Mouse (Mus musculus) midbrain, embryonic 14.5 days (tissue): Measurements from ENCODE around the gene Rtf2. TPM values are rescaled to one million over a fixed set of nuclear protein-coding genes. Genes with fewer than 3 reads are reported as not detected.
A peak's percentile ranks its signal among the peaks of the same experiment; 100 is the strongest.

Experiments
- ATAC-seq: fragments of 200-750 bp; cut with Nextera tagmentation; 2 replicates; pipeline ENCODE4 v1.8.0; 2017; ENCODE audit warnings: moderate number of reproducible peaks, moderate library complexity; ENCODE audit not compliant: low FRiP score, low TSS enrichment
- DNase-seq: peaks from one replicate; pipeline ENCODE4 v3.0.0-alpha.2; 2015
- H3K27ac ChIP-seq: fragments of 300-500 bp; sonication (generic); replicated peaks from 2 replicates; pipeline ENCODE4 v1.5.1; 2014; ENCODE audit warnings: mild to moderate bottlenecking, low read depth, low read length, moderate library complexity
- H3K27me3 ChIP-seq: fragments of 300-500 bp; sonication (generic); 2 replicates; pipeline ENCODE4 v1.6.1; 2014; ENCODE audit warnings: low read length, control low read depth, mixed read lengths; ENCODE audit not compliant: control insufficient read depth, insufficient read depth
- H3K36me3 ChIP-seq: fragments of 300-500 bp; sonication (generic); 2 replicates; pipeline ENCODE4 v1.6.1; 2014; ENCODE audit warnings: low read length, control low read depth; ENCODE audit not compliant: control insufficient read depth, insufficient read depth
- H3K4me1 ChIP-seq: fragments of 300-500 bp; sonication (generic); 2 replicates; pipeline ENCODE4 v1.6.1; 2014; ENCODE audit warnings: mild to moderate bottlenecking, antibody characterized with exemption, low read length, control low read depth; ENCODE audit not compliant: control insufficient read depth, insufficient read depth
- H3K4me2 ChIP-seq: fragments of 300-500 bp; sonication (generic); 2 replicates; pipeline ENCODE4 v1.6.1; 2014; ENCODE audit warnings: mild to moderate bottlenecking, low read length, moderate library complexity
- H3K4me3 ChIP-seq: fragments of 300-500 bp; sonication (generic); replicated peaks from 2 replicates; pipeline ENCODE4 v1.5.1; 2014; ENCODE audit warnings: low read depth, low read length
- H3K9ac ChIP-seq: fragments of 300-500 bp; sonication (generic); replicated peaks from 2 replicates; pipeline ENCODE4 v1.6.1; 2014; ENCODE audit warnings: mild to moderate bottlenecking, low read length, moderate library complexity
- H3K9me3 ChIP-seq: fragments of 300-500 bp; sonication (generic); 2 replicates; pipeline ENCODE4 v1.6.1; 2016; ENCODE audit warnings: low read length, control low read depth, mixed read lengths; ENCODE audit not compliant: control insufficient read depth
- WGBS: fragments of 180-500 bp; shearing (Covaris S2); extraction: QIAGEN DNeasy Blood & Tissue Kit; methylation state at CpG from one replicate; pipeline ENCODE4 v1.1.7; 2014; 5-methylcytosine and 5-hydroxymethylcytosine counted together
- polyA plus RNA-seq: library from polyadenylated mRNA; unstranded; fragments of >200 nt; fragmentation: Nextera tagmentation; extraction: Ambion mirVana; gene quantifications from 2 replicates; pipeline ENCODE4 v1.2.1, GENCODE M21; 2014

Gene Rtf2
- polyA plus RNA-seq, 1 experiment from 2014 or later, result 101 TPM

DNA sequence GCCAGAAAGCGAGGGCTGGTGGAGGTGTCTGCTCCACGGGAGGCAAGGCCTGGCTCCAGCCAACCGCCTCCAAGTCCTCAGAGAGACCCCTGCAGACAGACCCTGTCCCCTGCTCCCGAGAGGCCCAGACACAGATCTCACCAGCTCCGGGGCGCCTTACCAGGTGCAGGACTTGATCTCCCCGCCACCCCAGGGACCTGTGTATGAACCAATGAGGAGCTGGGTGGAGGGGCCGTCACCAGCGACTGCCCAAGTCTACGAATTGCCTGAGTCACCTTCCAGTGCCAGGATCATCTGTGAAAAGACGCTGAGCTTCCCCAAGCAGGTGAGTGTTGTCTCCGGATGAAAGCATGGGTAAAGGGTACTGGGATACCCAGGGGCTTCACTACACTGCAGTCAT lies 24.1 kb upstream of the Rtf2 start:
- ATAC-seq, result no peak
- Histone ChIP-seq H3K27ac (no peak overlapping the region), H3K4me2 (no peak overlapping the region), H3K4me1 (no peaks in the 10 kb centered on the region), H3K9ac (no peak overlapping the region), H3K9me3 (no peaks in the 10 kb centered on the region), H3K36me3 (no peaks in the 10 kb centered on the region), H3K4me3 (no peak overlapping the region), H3K27me3 (no peaks in the 10 kb centered on the region)
- no peak for DNase-seq
- 55% methylated on average over 12 of the region's 12 CpGs for WGBS

DNA sequence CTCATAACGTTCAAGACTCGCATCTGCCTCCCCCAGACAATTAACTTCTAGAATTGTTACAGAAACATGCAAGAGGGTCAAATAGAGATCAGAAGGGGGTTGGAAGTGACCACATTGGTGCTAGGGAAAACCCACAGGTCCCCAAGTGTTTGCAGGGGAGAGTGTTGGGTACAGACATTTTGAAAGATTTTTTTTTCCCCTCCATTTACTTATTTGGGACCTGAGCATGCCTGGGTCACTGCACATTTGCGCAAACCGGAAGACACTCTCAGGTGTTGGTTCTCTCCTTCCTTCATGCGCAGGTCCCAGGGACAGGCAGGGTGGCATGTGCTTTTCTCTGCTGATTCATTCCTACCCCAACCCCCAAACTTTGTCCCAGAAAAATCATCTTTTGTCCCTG lies 23.5 kb upstream of the Rtf2 start:
- DNase-seq (no peak), ATAC-seq (no peak)
- H3K4me1 ChIP-seq, result no peaks in the 10 kb centered on the region
- H3K36me3 ChIP-seq, result no peaks in the 10 kb centered on the region
- H3K9ac ChIP-seq, result no peak overlapping the region
- no peaks in the 10 kb centered on the region for H3K9me3 ChIP-seq
- no peaks in the 10 kb centered on the region for H3K27me3 ChIP-seq
- no peak overlapping the region for H3K27ac ChIP-seq
- H3K4me2 ChIP-seq, result no peak overlapping the region
- H3K4me3 ChIP-seq, result no peak overlapping the region
- WGBS, result 89% methylated on average over 5 of the region's 5 CpGs

DNA sequence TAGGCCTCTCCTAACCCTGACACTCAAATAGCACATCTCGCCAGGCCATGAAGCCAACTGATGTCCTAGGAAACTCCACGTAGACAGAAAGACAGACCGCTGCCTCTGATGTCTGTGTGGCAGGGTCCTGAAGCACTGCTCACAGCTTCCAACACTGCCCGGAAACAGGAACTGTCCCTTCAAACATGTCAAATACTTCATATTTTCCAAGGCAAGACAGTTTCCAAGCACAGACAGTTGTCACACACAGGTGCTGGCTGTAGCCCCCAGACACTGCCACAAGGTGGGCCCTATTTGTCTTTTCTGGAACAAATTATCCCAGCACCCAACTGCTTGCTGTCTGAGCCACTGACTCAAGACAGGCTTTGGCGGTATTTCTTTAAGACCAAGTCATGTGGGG lies 22.1 kb upstream of the Rtf2 start:
- H3K36me3 ChIP-seq, result no peaks in the 10 kb centered on the region
- ATAC-seq (no peak), DNase-seq (no peak)
- no peak overlapping the region for H3K4me3 ChIP-seq
- no peaks in the 10 kb centered on the region for H3K9me3 ChIP-seq
- no peak overlapping the region for H3K4me2 ChIP-seq
- no peaks in the 10 kb centered on the region for H3K27me3 ChIP-seq
- no peak overlapping the region for H3K27ac ChIP-seq
- 90% methylated on average over 5 of the region's 5 CpGs for WGBS
- H3K4me1 ChIP-seq, result no peaks in the 10 kb centered on the region
- H3K9ac ChIP-seq, result no peak overlapping the region

DNA sequence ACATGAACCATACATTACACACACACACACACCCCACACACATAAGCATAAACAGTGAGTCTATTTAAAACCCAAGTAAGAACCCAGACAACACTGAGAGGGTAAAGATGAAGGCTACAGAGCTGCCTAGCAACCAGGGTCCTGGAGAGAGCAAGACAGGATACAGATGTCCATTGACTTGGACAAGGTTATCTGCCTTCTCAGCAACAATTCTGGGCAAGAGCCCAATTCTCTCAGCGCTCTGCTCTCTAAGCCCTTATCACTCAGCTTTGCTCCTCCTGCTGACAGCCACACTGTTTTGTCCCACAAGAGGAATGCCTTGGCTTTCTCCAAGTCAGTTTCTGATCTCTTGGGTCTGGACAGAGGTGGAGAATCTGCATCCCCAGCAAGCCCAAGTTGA lies 9.7 kb upstream of the Rtf2 start:
- Histone ChIP-seq H3K4me1 (no peaks in the 10 kb centered on the region), H3K27ac (no peak overlapping the region), H3K27me3 (no peaks in the 10 kb centered on the region), H3K4me2 (no peak overlapping the region), H3K4me3 (no peak overlapping the region), H3K9ac (no peak overlapping the region), H3K9me3 (no peaks in the 10 kb centered on the region), H3K36me3 (no peaks in the 10 kb centered on the region)
- ATAC-seq (no peak), DNase-seq (no peak)
- WGBS, result 63% methylated on average over 1 of the region's 1 CpGs

DNA sequence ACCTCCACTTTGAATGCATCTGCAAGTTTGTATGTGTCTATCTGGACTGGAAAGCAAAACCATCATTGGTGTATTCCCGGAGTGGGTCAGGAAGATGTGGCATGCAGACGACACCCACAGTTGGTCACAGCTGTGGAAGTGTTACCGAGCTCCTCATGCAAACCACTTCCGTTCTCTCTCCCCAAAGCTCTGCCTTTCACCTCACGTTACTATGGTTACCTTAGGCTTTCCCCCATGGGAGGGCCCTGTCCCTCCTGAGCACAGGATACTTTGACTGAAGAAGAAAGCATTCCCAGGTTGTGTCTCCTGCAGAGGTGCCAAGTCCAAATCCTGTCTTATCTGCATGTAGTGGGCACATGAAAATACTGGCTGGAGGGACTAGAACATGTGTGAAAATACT lies 6.6 kb upstream of the Rtf2 start:
- H3K27me3 ChIP-seq, result no peaks in the 10 kb centered on the region
- no peak for DNase-seq
- no peak overlapping the region for H3K4me2 ChIP-seq
- no peaks in the 10 kb centered on the region for H3K9me3 ChIP-seq
- no peak overlapping the region for H3K9ac ChIP-seq
- no peak overlapping the region for H3K27ac ChIP-seq
- no peaks in the 10 kb centered on the region for H3K36me3 ChIP-seq
- no peak for ATAC-seq
- H3K4me3 ChIP-seq, result no peak overlapping the region
- no peaks in the 10 kb centered on the region for H3K4me1 ChIP-seq
- 55% methylated on average over 5 of the region's 5 CpGs for WGBS

DNA sequence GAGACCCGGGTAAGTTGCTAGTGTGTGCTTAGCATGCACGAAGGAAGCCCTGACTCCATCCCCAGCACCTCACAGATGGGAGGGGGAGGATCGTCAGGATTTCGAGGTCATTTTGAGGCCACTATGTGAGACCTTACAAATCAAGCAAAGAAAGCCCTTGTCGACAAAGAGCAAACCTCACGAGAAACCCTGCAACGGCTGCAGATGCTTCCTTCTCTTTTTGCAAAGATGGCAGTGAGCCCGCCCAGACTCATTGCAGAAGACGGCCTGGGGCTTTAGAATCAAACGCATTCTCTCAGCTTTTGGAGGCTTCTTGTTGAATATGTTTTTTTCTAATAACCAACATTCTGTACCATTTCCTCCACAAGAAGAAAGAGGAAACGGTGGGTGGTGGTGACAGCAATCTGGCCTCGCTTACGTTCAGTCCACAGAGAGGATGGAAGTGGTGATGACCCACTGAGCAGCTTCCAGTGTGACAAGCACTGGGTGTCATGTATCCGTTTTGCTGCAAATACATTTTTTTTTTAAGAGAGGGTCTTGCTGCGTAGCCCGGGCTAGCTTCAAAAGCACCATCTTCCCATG lies 2.9 kb upstream of the Rtf2 start:
- Histone ChIP-seq H3K4me1 (peaks cover 19% of the 10 kb centered on the region), H3K4me2 (no peak overlapping the region), H3K9ac (no peak overlapping the region), H3K9me3 (no peaks in the 10 kb centered on the region), H3K4me3 (no peak overlapping the region), H3K27me3 (no peaks in the 10 kb centered on the region), H3K36me3 (no peaks in the 10 kb centered on the region), H3K27ac (no peak overlapping the region)
- ATAC-seq, result no peak
- whole genome bisulfite sequencing, result 74% methylated on average over 16 of the region's 16 CpGs
- DNase-seq, result no peak

DNA sequence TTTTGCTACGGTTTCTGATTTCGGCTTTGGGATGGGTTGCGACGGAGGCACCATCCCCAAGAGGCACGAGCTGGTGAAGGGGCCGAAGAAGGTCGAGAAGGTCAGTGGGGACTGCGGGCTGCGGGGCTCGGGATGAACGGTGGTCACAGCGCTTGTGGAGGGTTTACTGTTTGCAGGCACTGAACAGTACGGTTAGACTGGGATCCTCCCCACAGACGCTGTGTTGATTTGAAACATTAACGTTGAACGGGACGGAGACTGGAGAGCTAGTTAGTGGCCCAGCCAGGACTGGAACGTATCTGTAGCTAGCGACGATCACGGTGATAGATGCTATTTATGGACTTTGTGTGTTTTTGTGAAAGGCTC lies 267 bp downstream of the Rtf2 start:
- peaks cover 19% of the 10 kb centered on the region for H3K4me1 ChIP-seq
- H3K9ac ChIP-seq, result peak overlapping the region; percentile 65
- peak overlapping the region; percentile 90 for H3K4me2 ChIP-seq
- peaks cover 11% of the 10 kb centered on the region for H3K36me3 ChIP-seq
- no peak for DNase-seq
- peak; percentile 68 for ATAC-seq
- H3K27me3 ChIP-seq, result no peaks in the 10 kb centered on the region
- 0 out of 2 replicates have a peak overlapping the region, but pooled peaks have one; percentile 20 for H3K27ac ChIP-seq
- H3K4me3 ChIP-seq, result peak overlapping the region; percentile 73
- under 1% methylated on average over 21 of the region's 21 CpGs for WGBS
- H3K9me3 ChIP-seq, result no peaks in the 10 kb centered on the region

DNA sequence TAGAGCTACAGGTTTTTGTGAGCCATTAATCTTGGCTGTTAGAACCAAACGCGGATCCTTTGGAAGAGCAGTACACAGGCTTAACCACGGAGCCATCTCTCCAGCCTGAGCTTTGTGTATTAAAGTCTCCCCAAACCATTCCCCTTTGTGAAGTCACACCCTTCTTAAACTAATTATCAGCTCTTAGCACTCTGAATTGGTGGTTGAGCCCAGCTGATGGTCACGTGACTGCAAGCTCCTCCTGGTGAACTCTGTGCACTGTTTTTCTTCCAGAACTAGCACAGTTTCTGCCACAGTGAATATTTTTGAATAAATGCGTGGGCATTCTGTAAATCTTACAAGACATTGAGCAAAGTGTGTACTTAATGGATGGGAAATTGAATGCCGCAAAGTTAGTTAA lies 820 bp downstream of the Rtf2 start:
- ATAC-seq, result no peak
- 33% methylated on average over 6 of the region's 6 CpGs for WGBS

DNA sequence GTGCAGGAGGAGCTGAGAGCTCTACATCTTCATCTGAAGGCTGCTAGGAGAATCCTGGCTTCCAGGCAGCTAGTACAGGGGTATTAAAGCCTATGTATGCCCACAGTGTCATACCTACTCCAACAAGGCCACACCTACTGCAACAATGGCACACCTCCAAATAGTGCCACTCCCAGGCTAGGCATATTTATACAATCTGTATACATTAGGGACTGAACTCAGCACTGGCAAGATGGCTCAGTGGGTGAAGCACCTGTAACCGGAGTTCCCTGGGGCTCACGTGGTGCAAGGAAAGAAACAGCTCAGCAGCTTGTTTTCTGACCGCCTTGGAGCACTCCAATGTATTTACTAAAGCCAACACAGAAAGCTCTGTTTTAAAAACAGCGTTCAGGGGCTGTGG lies 5.3 kb downstream of the Rtf2 start:
- Histone ChIP-seq H3K9ac (no peak overlapping the region), H3K36me3 (peaks cover 61% of the 10 kb centered on the region), H3K4me1 (peaks cover 15% of the 10 kb centered on the region), H3K4me3 (no peak overlapping the region), H3K9me3 (no peaks in the 10 kb centered on the region), H3K27ac (no peak overlapping the region), H3K4me2 (no peak overlapping the region), H3K27me3 (no peaks in the 10 kb centered on the region)
- 96% methylated on average over 4 of the region's 4 CpGs for WGBS
- DNase-seq (no peak), ATAC-seq (no peak)

More for the DNA sequence above, 820 bp downstream of the Rtf2 start:
- peak overlapping the region; percentile 73 for H3K4me3 ChIP-seq
- H3K27me3 ChIP-seq, result no peaks in the 10 kb centered on the region
- DNase-seq, result no peak
- peak overlapping the region; percentile 90 for H3K4me2 ChIP-seq
- peak overlapping the region; percentile 65 for H3K9ac ChIP-seq
- H3K36me3 ChIP-seq, result peaks cover 16% of the 10 kb centered on the region
- H3K4me1 ChIP-seq, result peaks cover 19% of the 10 kb centered on the region
- H3K9me3 ChIP-seq, result no peaks in the 10 kb centered on the region
- no peak overlapping the region for H3K27ac ChIP-seq
